Mouse (Mus musculus): Measurements from ENCODE around the gene Esrrg. TPM values are rescaled to one million over a fixed set of nuclear protein-coding genes. Genes with fewer than 3 reads are reported as not detected.

Esrrg gene
- polyA plus RNA-seq, 1 experiment: not detected

DNA sequence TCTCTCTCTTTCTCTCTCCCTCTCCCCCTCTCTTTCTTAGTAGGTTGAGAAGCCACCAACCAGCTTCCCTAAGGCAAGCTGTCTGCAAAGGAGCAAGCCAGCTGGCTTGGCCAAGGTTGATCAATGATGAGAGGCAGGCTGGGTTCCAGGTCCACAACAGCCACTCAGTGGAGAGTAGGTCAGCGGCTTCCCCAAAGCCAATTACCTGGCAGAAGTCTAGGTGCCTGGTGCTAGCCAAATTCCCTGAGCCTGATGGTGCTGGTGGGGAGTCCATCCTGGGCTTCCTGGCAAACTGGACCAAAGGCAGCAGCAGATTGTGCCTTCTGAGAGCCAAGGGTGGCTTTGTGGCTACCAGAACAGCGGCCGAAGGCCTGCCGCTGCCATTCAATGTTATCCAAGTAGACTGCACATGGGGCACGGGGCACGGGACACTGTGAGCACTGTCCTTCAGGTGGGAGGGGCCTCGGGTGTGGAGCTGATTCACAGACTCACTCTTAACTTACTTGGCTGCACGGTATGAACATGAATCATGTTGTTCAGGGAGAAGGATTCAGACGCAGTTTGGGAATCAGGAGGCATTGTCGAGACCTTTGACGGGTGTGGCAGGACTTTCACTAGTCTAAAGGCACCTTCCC lies 469.1 kb downstream of the Esrrg start:
- no peak for TF ChIP-seq GATA1 (IDR thresholded peaks at IDR 0.05; ENCODE audit: low read length)
- no peak for TF ChIP-seq TAL1 (IDR thresholded peaks at IDR 0.05; ENCODE audit: low read length)
- Histone ChIP-seq H3K4me1 (ENCODE audit: control insufficient read depth) (no peaks in the 10 kb centered on the region), H3K9me3 (ENCODE audit: control insufficient read depth, low read length) (no peaks in the 10 kb centered on the region), H3K36me3 (ENCODE audit: control insufficient read depth) (no peaks in the 10 kb centered on the region), H3K27me3 (ENCODE audit: control insufficient read depth) (no peaks in the 10 kb centered on the region), H3K4me3 (replicated peaks) (no peak overlapping the region)

DNA sequence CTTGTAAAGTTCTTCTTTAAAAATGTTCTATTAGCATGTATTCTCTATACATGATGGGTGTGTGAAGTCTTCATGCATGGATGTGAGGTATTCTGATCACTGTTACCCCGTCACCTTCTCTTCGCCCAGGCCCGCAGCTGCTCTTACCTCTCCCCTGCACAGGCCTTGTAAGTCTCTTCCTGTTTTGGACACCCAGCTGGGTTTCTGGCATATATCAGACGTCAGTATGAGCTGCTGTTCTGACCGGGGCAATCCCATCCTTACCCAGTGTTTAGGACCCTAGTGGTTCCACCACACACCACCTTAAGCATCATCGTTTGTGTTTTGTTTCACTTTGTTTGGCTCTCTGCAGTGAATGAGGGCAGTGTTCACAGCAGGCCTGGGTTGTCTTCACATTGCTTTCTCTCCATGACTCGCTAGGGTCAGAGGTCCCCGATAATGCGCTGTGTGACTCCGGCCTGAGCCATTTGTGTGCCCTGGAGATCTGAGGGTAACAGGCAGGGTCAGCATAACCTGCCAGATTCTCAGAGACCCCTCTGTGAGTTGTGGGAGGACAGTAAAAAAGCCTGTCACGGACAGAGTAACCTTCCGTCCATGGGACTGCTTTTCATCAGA lies 471.8 kb downstream of the Esrrg start:
- no peak for TF ChIP-seq GATA1 (IDR thresholded peaks at IDR 0.05; ENCODE audit: low read length)
- TF ChIP-seq TAL1 (IDR thresholded peaks at IDR 0.05; ENCODE audit: low read length): no peak
- no peak overlapping the region for H3K4me3 ChIP-seq (replicated peaks)
- no peaks in the 10 kb centered on the region for H3K9me3 ChIP-seq (ENCODE audit: control insufficient read depth, low read length)
- H3K27me3 ChIP-seq (ENCODE audit: control insufficient read depth): no peaks in the 10 kb centered on the region
- H3K36me3 ChIP-seq (ENCODE audit: control insufficient read depth): no peaks in the 10 kb centered on the region
- H3K4me1 ChIP-seq (ENCODE audit: control insufficient read depth): no peaks in the 10 kb centered on the region

DNA sequence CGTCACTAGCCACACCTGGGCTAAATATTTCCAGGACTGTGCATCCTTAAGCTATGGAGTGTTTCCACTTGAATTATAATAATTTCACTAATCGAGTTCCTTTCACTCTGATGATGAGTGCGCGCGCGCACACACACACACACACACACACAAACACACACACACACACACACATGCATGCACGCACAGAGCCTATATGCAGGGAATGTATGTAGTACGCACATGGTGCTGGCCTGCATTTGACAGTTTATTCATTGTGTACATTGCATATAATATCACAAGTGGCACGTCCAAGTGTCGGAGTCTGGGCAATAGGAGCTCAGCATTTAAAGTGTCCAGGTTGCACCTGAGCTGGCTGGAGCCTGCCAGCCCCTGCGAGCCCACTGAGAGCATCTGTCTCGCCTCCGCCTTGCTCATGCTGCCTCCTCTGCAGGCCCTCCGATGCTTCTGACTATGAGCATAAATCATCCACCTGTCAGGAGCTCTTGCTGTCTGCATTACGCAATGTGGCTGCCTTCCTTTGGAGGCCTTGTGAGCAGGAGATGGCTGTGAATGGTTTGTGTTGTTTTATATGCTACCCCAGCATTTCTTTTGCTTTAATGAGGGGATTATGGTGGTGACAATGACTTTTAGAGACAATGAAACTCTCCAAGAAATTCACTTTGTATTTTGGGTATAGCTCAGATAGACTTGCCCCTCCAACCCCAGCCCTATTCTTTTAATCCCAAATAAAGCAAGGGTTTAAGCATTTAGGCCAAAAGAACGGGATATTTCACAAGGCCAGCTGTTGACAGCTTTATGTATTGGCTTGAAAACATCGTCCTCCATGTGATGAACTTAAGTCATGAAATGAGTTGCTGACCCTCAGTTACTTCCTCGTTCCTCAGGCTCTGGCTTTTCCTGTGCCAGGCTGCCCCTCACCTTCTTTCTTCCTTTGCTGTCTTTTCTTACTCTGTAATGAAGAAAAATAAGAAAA lies 474.4 kb downstream of the Esrrg start:
- Histone ChIP-seq H3K9me3 (ENCODE audit: control insufficient read depth, low read length) (no peaks in the 10 kb centered on the region), H3K4me1 (ENCODE audit: control insufficient read depth) (no peaks in the 10 kb centered on the region), H3K27me3 (ENCODE audit: control insufficient read depth) (no peaks in the 10 kb centered on the region), H3K36me3 (ENCODE audit: control insufficient read depth) (no peaks in the 10 kb centered on the region), H3K4me3 (replicated peaks) (no peak overlapping the region)
- TF ChIP-seq TAL1 (IDR thresholded peaks at IDR 0.05; ENCODE audit: low read length): no peak
- no peak for TF ChIP-seq GATA1 (IDR thresholded peaks at IDR 0.05; ENCODE audit: low read length)

DNA sequence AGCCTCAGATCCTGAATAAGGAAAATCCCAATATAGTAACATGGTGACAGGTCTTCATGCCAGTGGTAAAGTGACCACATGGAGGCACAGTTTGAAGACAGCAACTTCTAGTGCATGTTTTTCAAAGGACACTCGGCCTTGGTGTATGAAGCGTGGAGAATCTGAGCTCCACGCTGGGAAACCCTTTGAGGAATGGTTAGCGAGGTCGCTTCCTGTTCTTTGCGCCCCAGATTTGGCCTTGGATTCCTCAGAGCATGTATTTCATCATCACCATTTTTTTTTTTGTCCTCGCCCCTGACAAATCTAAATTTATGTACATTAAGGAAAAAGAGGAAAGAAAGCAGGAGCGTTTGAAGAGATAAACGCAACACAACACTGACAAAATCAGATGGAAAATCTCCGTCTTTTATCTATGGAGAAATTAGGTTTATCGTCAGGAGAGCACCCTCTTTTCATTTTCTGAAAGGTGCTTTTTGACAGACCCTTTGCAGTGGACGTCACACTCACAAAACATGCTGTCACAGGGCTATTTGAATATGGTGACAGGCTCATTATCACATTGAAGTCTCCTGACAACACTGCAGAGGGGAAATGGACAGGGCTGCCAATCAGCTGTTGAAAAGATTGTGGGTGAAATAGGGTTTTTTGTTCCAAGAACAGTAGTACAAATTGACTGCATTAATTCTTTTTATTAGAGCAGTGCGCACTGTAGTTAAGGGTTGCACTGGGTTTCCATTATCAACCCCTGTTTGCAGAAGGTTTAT lies 476.7 kb downstream of the Esrrg start:
- H3K4me3 ChIP-seq (replicated peaks): no peak overlapping the region
- no peak for TF ChIP-seq TAL1 (IDR thresholded peaks at IDR 0.05; ENCODE audit: low read length)
- TF ChIP-seq GATA1 (IDR thresholded peaks at IDR 0.05; ENCODE audit: low read length): no peak
- no peaks in the 10 kb centered on the region for H3K27me3 ChIP-seq (ENCODE audit: control insufficient read depth)
- no peaks in the 10 kb centered on the region for H3K9me3 ChIP-seq (ENCODE audit: control insufficient read depth, low read length)
- no peaks in the 10 kb centered on the region for H3K4me1 ChIP-seq (ENCODE audit: control insufficient read depth)
- no peaks in the 10 kb centered on the region for H3K36me3 ChIP-seq (ENCODE audit: control insufficient read depth)

DNA sequence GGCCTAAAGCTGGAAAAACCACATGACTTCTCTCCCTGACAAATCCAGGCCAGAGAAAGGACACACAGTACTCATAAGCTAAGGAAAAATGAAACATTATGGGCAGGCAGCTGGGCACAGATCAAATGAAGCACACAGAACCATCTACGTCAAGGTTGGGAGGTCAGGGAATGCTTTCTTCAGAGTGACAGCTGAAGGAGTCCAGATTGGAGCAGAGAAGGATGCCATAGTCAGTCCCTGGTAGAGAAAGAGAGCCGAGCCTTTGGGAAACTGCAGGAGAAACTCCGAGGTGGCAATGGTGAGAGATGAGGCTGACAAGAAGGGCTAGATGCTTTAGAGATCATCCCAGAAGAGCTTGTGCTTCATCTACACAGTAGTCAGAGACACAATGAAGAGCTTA lies 485.1 kb downstream of the Esrrg start:
- H3K4me1 ChIP-seq (ENCODE audit: control insufficient read depth): no peaks in the 10 kb centered on the region
- H3K9me3 ChIP-seq (ENCODE audit: control insufficient read depth, low read length): no peaks in the 10 kb centered on the region
- H3K27me3 ChIP-seq (ENCODE audit: control insufficient read depth): no peaks in the 10 kb centered on the region
- no peaks in the 10 kb centered on the region for H3K36me3 ChIP-seq (ENCODE audit: control insufficient read depth)
- H3K4me3 ChIP-seq (replicated peaks): no peak overlapping the region
- no peak for TF ChIP-seq GATA1 (IDR thresholded peaks at IDR 0.05; ENCODE audit: low read length)
- TF ChIP-seq TAL1 (IDR thresholded peaks at IDR 0.05; ENCODE audit: low read length): no peak

DNA sequence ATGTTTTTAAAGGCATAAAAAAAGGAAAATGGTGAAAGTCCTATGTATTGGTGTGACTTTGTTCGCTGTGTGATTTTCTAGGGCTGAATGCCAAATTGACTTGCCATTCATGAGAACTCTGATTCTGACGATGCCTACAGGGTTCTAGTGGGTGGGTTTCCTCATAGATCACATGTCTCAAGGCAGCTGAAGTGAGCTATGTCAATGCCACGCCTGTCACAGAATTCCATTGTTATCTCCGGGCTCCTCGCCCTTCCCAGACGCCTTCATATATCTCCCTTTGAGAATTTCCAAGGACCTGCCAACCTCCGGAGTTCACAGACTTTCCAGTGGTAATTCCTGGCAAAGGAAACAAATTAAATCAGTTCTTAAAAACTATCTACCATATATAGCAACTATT lies 493.2 kb downstream of the Esrrg start:
- no peaks in the 10 kb centered on the region for H3K36me3 ChIP-seq (ENCODE audit: control insufficient read depth)

DNA sequence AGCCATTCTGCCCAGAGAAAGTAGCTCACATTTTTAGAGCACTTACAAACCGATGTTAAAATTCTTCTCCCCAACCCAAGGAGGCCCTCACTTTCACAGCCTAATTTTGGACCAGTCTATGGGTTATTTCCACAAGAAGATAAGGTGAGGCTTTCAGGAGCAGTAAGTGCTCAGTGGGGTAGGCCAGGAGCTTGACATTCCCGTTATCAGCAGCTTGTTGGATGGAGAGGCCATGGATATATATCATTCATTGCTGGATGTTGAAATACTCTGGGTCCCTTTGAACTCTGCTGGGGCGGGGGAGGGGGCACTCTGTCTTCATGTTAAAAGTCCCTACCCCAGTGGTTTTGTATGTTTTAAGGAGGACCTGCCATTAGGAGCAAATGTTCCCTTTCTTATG lies 494.6 kb downstream of the Esrrg start:
- Histone ChIP-seq H3K4me1 (ENCODE audit: control insufficient read depth) (no peaks in the 10 kb centered on the region), H3K36me3 (ENCODE audit: control insufficient read depth) (no peaks in the 10 kb centered on the region), H3K4me3 (replicated peaks) (no peak overlapping the region), H3K9me3 (ENCODE audit: control insufficient read depth, low read length) (no peaks in the 10 kb centered on the region), H3K27me3 (ENCODE audit: control insufficient read depth) (no peaks in the 10 kb centered on the region)
- TF ChIP-seq TAL1 (IDR thresholded peaks at IDR 0.05; ENCODE audit: low read length): no peak
- no peak for TF ChIP-seq GATA1 (IDR thresholded peaks at IDR 0.05; ENCODE audit: low read length)

More for the DNA sequence above, 493.2 kb downstream of the Esrrg start:
- H3K4me3 ChIP-seq (replicated peaks): no peak overlapping the region
- H3K27me3 ChIP-seq (ENCODE audit: control insufficient read depth): no peaks in the 10 kb centered on the region
- no peaks in the 10 kb centered on the region for H3K9me3 ChIP-seq (ENCODE audit: control insufficient read depth, low read length)
- TF ChIP-seq TAL1 (IDR thresholded peaks at IDR 0.05; ENCODE audit: low read length) (no peak), GATA1 (IDR thresholded peaks at IDR 0.05; ENCODE audit: low read length) (no peak)
- no peaks in the 10 kb centered on the region for H3K4me1 ChIP-seq (ENCODE audit: control insufficient read depth)

DNA sequence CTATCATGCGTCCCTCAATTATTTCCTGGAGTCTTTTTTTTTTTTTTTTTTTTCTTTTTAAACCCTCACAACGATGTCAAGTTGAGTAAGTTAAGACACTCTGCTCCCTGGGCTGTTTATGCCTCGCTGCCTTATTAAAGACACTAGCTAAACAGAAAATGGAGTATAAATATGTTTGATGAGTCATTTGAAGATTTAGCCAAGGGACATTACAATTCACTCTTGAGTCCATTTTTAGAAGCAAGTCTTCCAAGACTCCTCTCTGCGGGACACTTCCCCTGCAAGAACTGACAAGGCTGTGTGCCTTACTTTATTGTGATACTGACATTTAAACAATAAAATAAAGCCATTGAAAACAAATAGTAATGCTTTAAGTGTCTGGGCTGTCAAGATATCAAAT lies 496.9 kb downstream of the Esrrg start:
- Histone ChIP-seq H3K36me3 (ENCODE audit: control insufficient read depth) (no peaks in the 10 kb centered on the region), H3K4me3 (replicated peaks) (no peak overlapping the region), H3K9me3 (ENCODE audit: control insufficient read depth, low read length) (no peaks in the 10 kb centered on the region), H3K4me1 (ENCODE audit: control insufficient read depth) (no peaks in the 10 kb centered on the region), H3K27me3 (ENCODE audit: control insufficient read depth) (no peaks in the 10 kb centered on the region)
- TF ChIP-seq GATA1 (IDR thresholded peaks at IDR 0.05; ENCODE audit: low read length): no peak
